Mouse (Mus musculus): ENCODE data around the gene Samd4. TPM values are rescaled to one million over a fixed set of nuclear protein-coding genes. Genes with fewer than 3 reads are reported as not detected.

The Samd4 gene
- polyA plus RNA-seq, 1 experiment from 2014 or later, result 7.0 TPM

GRCm38 (mm10) chr14:46971802-46972201 lies 89.1 kb downstream of the Samd4 start:
- Histone ChIP-seq H3K9ac (ENCODE audit: low read length) (no peak overlapping the region), H3K4me3 (replicated peaks; ENCODE audit: low read length) (no peak overlapping the region), H3K27ac (ENCODE audit: low read length) (no peak overlapping the region), H3K27me3 (ENCODE audit: control insufficient read depth, insufficient read depth, low read length) (no peaks in the 10 kb centered on the region), H3K36me3 (ENCODE audit: control insufficient read depth, insufficient read depth, low read length) (no peaks in the 10 kb centered on the region), H3K4me2 (ENCODE audit: low read depth, low read length) (no peak overlapping the region), H3K4me1 (ENCODE audit: control insufficient read depth, insufficient read depth, low read length) (peaks cover 6% of the 10 kb centered on the region; the same call in 1 of the 2 replicates), H3K9me3 (replicated peaks; ENCODE audit: control insufficient read depth, low read length) (no peaks in the 10 kb centered on the region)
- no peak for ATAC-seq (ENCODE audit: insufficient read depth, low FRiP score)
- 81% methylated on average over 2 of the region's 2 CpGs for WGBS

GRCm38 (mm10) chr14:46974874-46975273 lies 92.2 kb downstream of the Samd4 start:
- no peak overlapping the region for H3K27ac ChIP-seq (ENCODE audit: low read length)
- 59% methylated on average over 9 of the region's 9 CpGs for WGBS
- H3K36me3 ChIP-seq (ENCODE audit: control insufficient read depth, insufficient read depth, low read length), result no peaks in the 10 kb centered on the region
- no peak for ATAC-seq (ENCODE audit: insufficient read depth, low FRiP score)
- no peaks in the 10 kb centered on the region for H3K9me3 ChIP-seq (replicated peaks; ENCODE audit: control insufficient read depth, low read length)
- no peak overlapping the region for H3K9ac ChIP-seq (ENCODE audit: low read length)
- H3K4me3 ChIP-seq (replicated peaks; ENCODE audit: low read length), result no peak overlapping the region
- no peaks in the 10 kb centered on the region for H3K27me3 ChIP-seq (ENCODE audit: control insufficient read depth, insufficient read depth, low read length)
- H3K4me2 ChIP-seq (ENCODE audit: low read depth, low read length), result no peak overlapping the region
- no peaks in the 10 kb centered on the region for H3K4me1 ChIP-seq (ENCODE audit: control insufficient read depth, insufficient read depth, low read length)

DNA sequence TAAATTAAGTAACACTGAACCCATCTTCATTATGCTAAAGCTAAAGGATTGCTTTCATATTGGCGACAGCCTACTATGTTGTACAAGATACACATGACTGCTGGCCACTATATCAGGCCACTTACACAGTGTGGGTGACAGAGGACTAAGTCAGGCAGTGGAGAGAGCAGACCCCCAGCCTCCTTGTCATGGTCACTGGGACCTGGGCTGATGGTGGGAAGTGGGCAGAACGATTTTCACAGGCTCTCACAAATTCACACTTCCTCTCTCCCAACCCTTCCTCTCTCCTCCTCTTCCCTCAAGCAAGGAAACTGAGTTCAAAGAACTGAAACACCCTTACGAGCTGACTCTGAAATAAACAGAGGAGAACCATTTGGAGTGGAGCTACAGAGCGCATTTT lies 93.3 kb downstream of the Samd4 start:
- no peak overlapping the region for H3K4me2 ChIP-seq (ENCODE audit: low read depth, low read length)
- no peaks in the 10 kb centered on the region for H3K36me3 ChIP-seq (ENCODE audit: control insufficient read depth, insufficient read depth, low read length)
- no peaks in the 10 kb centered on the region for H3K27me3 ChIP-seq (ENCODE audit: control insufficient read depth, insufficient read depth, low read length)
- H3K4me1 ChIP-seq (ENCODE audit: control insufficient read depth, insufficient read depth, low read length), result no peaks in the 10 kb centered on the region
- no peak overlapping the region for H3K9ac ChIP-seq (ENCODE audit: low read length)
- no peak for ATAC-seq (ENCODE audit: insufficient read depth, low FRiP score)
- no peaks in the 10 kb centered on the region for H3K9me3 ChIP-seq (replicated peaks; ENCODE audit: control insufficient read depth, low read length)
- no peak overlapping the region for H3K4me3 ChIP-seq (replicated peaks; ENCODE audit: low read length)
- 71% methylated on average over 4 of the region's 4 CpGs for WGBS
- H3K27ac ChIP-seq (ENCODE audit: low read length), result no peak overlapping the region

DNA sequence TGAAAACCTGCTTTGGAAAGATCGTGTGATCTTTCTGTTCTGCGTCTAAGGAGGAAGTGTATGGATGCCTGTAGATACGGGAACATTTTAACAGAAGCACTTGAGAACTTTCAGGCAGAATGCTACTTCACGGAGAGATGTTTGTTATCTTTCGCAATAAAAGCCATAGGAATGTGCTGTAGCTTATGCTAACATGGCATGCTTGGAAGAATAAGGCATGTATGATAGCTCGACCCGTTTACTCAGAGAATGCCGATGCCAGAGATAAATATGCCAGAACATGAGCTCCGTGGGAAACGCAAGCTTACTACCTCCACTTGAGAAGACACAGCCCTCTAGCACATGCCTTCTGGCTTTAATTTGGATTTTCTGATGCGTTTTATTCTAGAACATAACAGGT lies 94.1 kb downstream of the Samd4 start:
- whole genome bisulfite sequencing, result 56% methylated on average over 11 of the region's 11 CpGs
- Histone ChIP-seq H3K36me3 (ENCODE audit: control insufficient read depth, insufficient read depth, low read length) (no peaks in the 10 kb centered on the region), H3K27me3 (ENCODE audit: control insufficient read depth, insufficient read depth, low read length) (no peaks in the 10 kb centered on the region), H3K4me3 (replicated peaks; ENCODE audit: low read length) (no peak overlapping the region), H3K9me3 (replicated peaks; ENCODE audit: control insufficient read depth, low read length) (no peaks in the 10 kb centered on the region), H3K9ac (ENCODE audit: low read length) (no peak overlapping the region), H3K27ac (ENCODE audit: low read length) (no peak overlapping the region), H3K4me2 (ENCODE audit: low read depth, low read length) (no peak overlapping the region), H3K4me1 (ENCODE audit: control insufficient read depth, insufficient read depth, low read length) (no peaks in the 10 kb centered on the region)
- ATAC-seq (ENCODE audit: insufficient read depth, low FRiP score), result no peak

GRCm38 (mm10) chr14:46977660-46978059 lies 95.0 kb downstream of the Samd4 start:
- H3K4me2 ChIP-seq (ENCODE audit: low read depth, low read length), result no peak overlapping the region
- no peak for ATAC-seq (ENCODE audit: insufficient read depth, low FRiP score)
- no peak overlapping the region for H3K27ac ChIP-seq (ENCODE audit: low read length)

GRCm38 (mm10) chr14:46979172-46979571 lies 96.5 kb downstream of the Samd4 start:
- no peak overlapping the region for H3K27ac ChIP-seq (ENCODE audit: low read length)
- no peaks in the 10 kb centered on the region for H3K9me3 ChIP-seq (replicated peaks; ENCODE audit: control insufficient read depth, low read length)
- no peaks in the 10 kb centered on the region for H3K27me3 ChIP-seq (ENCODE audit: control insufficient read depth, insufficient read depth, low read length)
- H3K9ac ChIP-seq (ENCODE audit: low read length), result no peak overlapping the region
- no peaks in the 10 kb centered on the region for H3K36me3 ChIP-seq (ENCODE audit: control insufficient read depth, insufficient read depth, low read length)
- H3K4me3 ChIP-seq (replicated peaks; ENCODE audit: low read length), result no peak overlapping the region
- H3K4me1 ChIP-seq (ENCODE audit: control insufficient read depth, insufficient read depth, low read length), result no peaks in the 10 kb centered on the region
- ATAC-seq (ENCODE audit: insufficient read depth, low FRiP score), result no peak
- WGBS, result 71% methylated on average over 5 of the region's 5 CpGs
- no peak overlapping the region for H3K4me2 ChIP-seq (ENCODE audit: low read depth, low read length)

More at GRCm38 (mm10) chr14:46977660-46978059, 95.0 kb downstream of the Samd4 start:
- no peaks in the 10 kb centered on the region for H3K4me1 ChIP-seq (ENCODE audit: control insufficient read depth, insufficient read depth, low read length)
- no peak overlapping the region for H3K4me3 ChIP-seq (replicated peaks; ENCODE audit: low read length)
- 59% methylated on average over 10 of the region's 10 CpGs for WGBS
- H3K27me3 ChIP-seq (ENCODE audit: control insufficient read depth, insufficient read depth, low read length), result no peaks in the 10 kb centered on the region
- H3K9ac ChIP-seq (ENCODE audit: low read length), result no peak overlapping the region
- no peaks in the 10 kb centered on the region for H3K9me3 ChIP-seq (replicated peaks; ENCODE audit: control insufficient read depth, low read length)
- no peaks in the 10 kb centered on the region for H3K36me3 ChIP-seq (ENCODE audit: control insufficient read depth, insufficient read depth, low read length)

GRCm38 (mm10) chr14:46980736-46981438 lies 98.2 kb downstream of the Samd4 start:
- H3K27ac ChIP-seq (ENCODE audit: low read length), result no peak overlapping the region
- no peaks in the 10 kb centered on the region for H3K27me3 ChIP-seq (ENCODE audit: control insufficient read depth, insufficient read depth, low read length)
- no peak overlapping the region for H3K4me2 ChIP-seq (ENCODE audit: low read depth, low read length)
- 0 out of 2 replicates have a peak, but pooled peaks have one; percentile 40 for ATAC-seq (ENCODE audit: insufficient read depth, low FRiP score)
- WGBS, result 76% methylated on average over 17 of the region's 17 CpGs
- H3K4me1 ChIP-seq (ENCODE audit: control insufficient read depth, insufficient read depth, low read length), result no peaks in the 10 kb centered on the region
- H3K4me3 ChIP-seq (replicated peaks; ENCODE audit: low read length), result no peak overlapping the region
- H3K36me3 ChIP-seq (ENCODE audit: control insufficient read depth, insufficient read depth, low read length), result no peaks in the 10 kb centered on the region
- no peaks in the 10 kb centered on the region for H3K9me3 ChIP-seq (replicated peaks; ENCODE audit: control insufficient read depth, low read length)
- no peak overlapping the region for H3K9ac ChIP-seq (ENCODE audit: low read length)

GRCm38 (mm10) chr14:46982106-46982505 lies 99.5 kb downstream of the Samd4 start:
- Histone ChIP-seq H3K27ac (ENCODE audit: low read length) (no peak overlapping the region), H3K36me3 (ENCODE audit: control insufficient read depth, insufficient read depth, low read length) (no peaks in the 10 kb centered on the region), H3K27me3 (ENCODE audit: control insufficient read depth, insufficient read depth, low read length) (no peaks in the 10 kb centered on the region), H3K4me1 (ENCODE audit: control insufficient read depth, insufficient read depth, low read length) (no peaks in the 10 kb centered on the region), H3K9ac (ENCODE audit: low read length) (no peak overlapping the region), H3K4me3 (replicated peaks; ENCODE audit: low read length) (no peak overlapping the region), H3K9me3 (replicated peaks; ENCODE audit: control insufficient read depth, low read length) (no peaks in the 10 kb centered on the region), H3K4me2 (ENCODE audit: low read depth, low read length) (no peak overlapping the region)
- 81% methylated on average over 6 of the region's 6 CpGs for WGBS
- ATAC-seq (ENCODE audit: insufficient read depth, low FRiP score), result no peak

DNA sequence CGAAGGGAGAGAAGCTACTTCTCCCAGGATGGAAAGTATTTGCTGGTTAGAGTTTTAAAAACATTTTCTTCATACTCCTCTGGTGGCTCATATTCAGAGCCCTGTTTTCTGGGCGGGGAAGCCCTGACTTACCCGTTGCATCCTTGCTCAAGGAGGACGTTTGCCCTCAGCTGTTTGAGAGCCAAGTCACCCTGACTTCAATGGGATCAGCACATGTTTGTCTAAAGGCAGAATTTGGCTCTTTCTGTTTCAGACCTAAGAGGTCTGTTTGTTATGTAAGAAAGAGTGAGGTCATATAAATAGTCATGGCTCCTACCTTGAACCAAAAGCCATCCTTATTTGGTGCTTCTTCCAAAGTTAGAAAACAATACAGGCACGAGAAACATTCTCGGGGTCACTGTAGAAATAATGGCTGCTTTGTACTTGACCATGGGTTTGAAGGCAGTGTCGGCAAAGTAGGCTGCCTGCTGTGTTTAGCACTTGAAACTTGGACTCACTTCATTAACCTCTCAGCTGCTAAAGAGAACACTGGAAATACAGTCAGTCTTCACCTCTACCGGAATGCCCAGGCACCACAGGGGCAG lies 102.0 kb downstream of the Samd4 start:
- H3K36me3 ChIP-seq (ENCODE audit: control insufficient read depth, insufficient read depth, low read length), result no peaks in the 10 kb centered on the region
- no peak overlapping the region for H3K4me2 ChIP-seq (ENCODE audit: low read depth, low read length)
- no peak for ATAC-seq (ENCODE audit: insufficient read depth, low FRiP score)
- no peaks in the 10 kb centered on the region for H3K4me1 ChIP-seq (ENCODE audit: control insufficient read depth, insufficient read depth, low read length)
- no peaks in the 10 kb centered on the region for H3K27me3 ChIP-seq (ENCODE audit: control insufficient read depth, insufficient read depth, low read length)
- no peaks in the 10 kb centered on the region for H3K9me3 ChIP-seq (replicated peaks; ENCODE audit: control insufficient read depth, low read length)
- no peak overlapping the region for H3K4me3 ChIP-seq (replicated peaks; ENCODE audit: low read length)
- H3K9ac ChIP-seq (ENCODE audit: low read length), result no peak overlapping the region
- no peak overlapping the region; the same call in 1 of the 2 replicates for H3K27ac ChIP-seq (ENCODE audit: low read length)
- 66% methylated on average over 8 of the region's 8 CpGs for WGBS

Data from stomach, embryonic 16.5 days (tissue).